Mouse (Mus musculus) gastrocnemius, adult 8-10 months (tissue): Measurements from ENCODE around the gene Dcaf4. TPM values are rescaled to one million over a fixed set of nuclear protein-coding genes. Genes with fewer than 3 reads are reported as not detected.

Source experiments
- DNase-seq, 2 experiments: peaks; one replicate each; pipeline ENCODE4 v3.0.0; 2022; ENCODE audit warnings: low spot score in 2 of 2
- total RNA-seq, 4 experiments: library from RNA; stranded (reverse); gene quantifications; 2 replicates each; pipeline ENCODE4 v1.2.4; 2022

The Dcaf4 gene
- 10 to 100 TPM; 18.7 to 30.4 (median 20.5) TPM for total RNA-seq

- DNase-seq, result peak; percentile 95 to 96
Observed at GRCm38 (mm10) chr12:83520311-83520890, at the start of gene Dcaf4. Gene Dcaf4 (plus strand): TSS chr12:83520466.

- no peak for DNase-seq
Observed at GRCm38 (mm10) chr12:83471760-83472159, 48.5 kb upstream of the Dcaf4 start.

GRCm38 (mm10) chr12:83473987-83474600 lies 46.2 kb upstream of the Dcaf4 start:
- DNase-seq, result peak in 1 of 2 experiments; percentile 27

GRCm38 (mm10) chr12:83475419-83475818 lies 44.8 kb upstream of the Dcaf4 start:
- DNase-seq, result no peak

- no peak for DNase-seq
Observed at GRCm38 (mm10) chr12:83476277-83476676, 44.0 kb upstream of the Dcaf4 start.

GRCm38 (mm10) chr12:83479140-83479539 lies 41.1 kb upstream of the Dcaf4 start:
- DNase-seq, result no peak

GRCm38 (mm10) chr12:83479818-83480401 lies 40.4 kb upstream of the Dcaf4 start:
- DNase-seq, result no peak

- no peak for DNase-seq
Observed at GRCm38 (mm10) chr12:83481439-83481838, 38.8 kb upstream of the Dcaf4 start.

- DNase-seq, result no peak
Observed at GRCm38 (mm10) chr12:83483653-83484052, 36.6 kb upstream of the Dcaf4 start.

- no peak for DNase-seq
Observed at GRCm38 (mm10) chr12:83484855-83485745, 35.2 kb upstream of the Dcaf4 start.

GRCm38 (mm10) chr12:83485911-83486670 lies 34.2 kb upstream of the Dcaf4 start:
- no peak for DNase-seq

- peak; percentile 20 to 52 for DNase-seq
Observed at GRCm38 (mm10) chr12:83486671-83487461, 33.4 kb upstream of the Dcaf4 start.

- DNase-seq, result peak; percentile 99 to 100
Observed at GRCm38 (mm10) chr12:83487476-83487991, 32.7 kb upstream of the Dcaf4 start, which contains the start of gene Dpf3. Gene Dpf3 (minus strand): TSS chr12:83487716.

GRCm38 (mm10) chr12:83488211-83488941 lies 31.9 kb upstream of the Dcaf4 start:
- DNase-seq, result peak; percentile 21 to 37

GRCm38 (mm10) chr12:83489748-83490147 lies 30.5 kb upstream of the Dcaf4 start:
- no peak for DNase-seq

GRCm38 (mm10) chr12:83491609-83492008 lies 28.7 kb upstream of the Dcaf4 start:
- DNase-seq, result no peak

- no peak for DNase-seq
Observed at GRCm38 (mm10) chr12:83492808-83493207, 27.5 kb upstream of the Dcaf4 start.

GRCm38 (mm10) chr12:83494196-83494595 lies 26.1 kb upstream of the Dcaf4 start:
- no peak for DNase-seq

GRCm38 (mm10) chr12:83495248-83495960 lies 24.9 kb upstream of the Dcaf4 start:
- DNase-seq, result peak; percentile 24 to 50
